Mouse (Mus musculus): ENCODE results near the gene Ier2. TPM values are rescaled to one million over a fixed set of nuclear protein-coding genes. Genes with fewer than 3 reads are reported as not detected.
"Not testable (repeated sequence)": the region's sequence is repeated elsewhere in the genome, so short reads cannot be mapped to it uniquely, and the experiment has no call there.

Ier2 gene
- polyA plus RNA-seq, 1 experiment from 2014 or later: 69.5 TPM

- WGBS: 73% methylated on average over 4 of the region's 4 CpGs
- no peak overlapping the region for H3K9ac ChIP-seq (ENCODE audit: low read length)
- H3K4me3 ChIP-seq (replicated peaks; ENCODE audit: low read length): no peak overlapping the region
- peaks cover 5% of the 10 kb centered on the region; the same call in 1 of the 2 replicates for H3K4me1 ChIP-seq (ENCODE audit: control insufficient read depth, insufficient read depth, low read length)
- no peaks in the 10 kb centered on the region for H3K27me3 ChIP-seq (ENCODE audit: control insufficient read depth, insufficient read depth, low read length)
- peaks cover 3% of the 10 kb centered on the region; the same call in 1 of the 2 replicates for H3K9me3 ChIP-seq (replicated peaks; ENCODE audit: control insufficient read depth, low read length)
- H3K4me2 ChIP-seq (ENCODE audit: low read depth, low read length): no peak overlapping the region
- H3K36me3 ChIP-seq (ENCODE audit: control insufficient read depth, insufficient read depth, low read length): no peaks in the 10 kb centered on the region
- no peak for ATAC-seq (ENCODE audit: insufficient read depth, low FRiP score)
- no peak overlapping the region for H3K27ac ChIP-seq (ENCODE audit: low read length)
Measured at GRCm38 (mm10) chr8:84630145-84630544, 32.5 kb downstream of the Ier2 start.

GRCm38 (mm10) chr8:84629586-84629985, 33.1 kb downstream of the Ier2 start:
- H3K9ac ChIP-seq (ENCODE audit: low read length): no peak overlapping the region
- no peak overlapping the region for H3K4me3 ChIP-seq (replicated peaks; ENCODE audit: low read length)
- no peak overlapping the region for H3K4me2 ChIP-seq (ENCODE audit: low read depth, low read length)
- no peak overlapping the region for H3K27ac ChIP-seq (ENCODE audit: low read length)
- no peak for ATAC-seq (ENCODE audit: insufficient read depth, low FRiP score)
- peaks cover 3% of the 10 kb centered on the region; the same call in 1 of the 2 replicates for H3K9me3 ChIP-seq (replicated peaks; ENCODE audit: control insufficient read depth, low read length)
- no peaks in the 10 kb centered on the region for H3K27me3 ChIP-seq (ENCODE audit: control insufficient read depth, insufficient read depth, low read length)
- H3K4me1 ChIP-seq (ENCODE audit: control insufficient read depth, insufficient read depth, low read length): no peaks in the 10 kb centered on the region
- H3K36me3 ChIP-seq (ENCODE audit: control insufficient read depth, insufficient read depth, low read length): no peaks in the 10 kb centered on the region
- 72% methylated on average over 11 of the region's 11 CpGs for WGBS

DNA sequence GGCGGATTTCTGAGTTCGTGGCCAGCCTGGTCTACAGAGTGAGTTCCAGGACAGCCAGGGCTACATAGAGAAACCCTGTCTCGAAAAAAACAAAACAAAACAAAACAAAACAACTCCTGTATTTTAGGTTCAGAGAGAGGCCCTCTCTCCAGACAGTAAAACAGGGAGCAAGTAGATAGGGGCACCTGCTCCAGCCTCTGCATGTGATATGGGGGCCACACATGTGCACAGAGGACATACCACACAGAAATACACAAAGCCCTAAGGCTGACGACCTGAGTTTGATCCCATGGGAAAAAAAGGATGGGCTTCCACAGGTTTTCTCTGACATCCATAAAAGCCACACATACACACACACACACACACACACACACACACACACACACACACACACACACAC, 39.2 kb downstream of the Ier2 start:
- H3K4me3 ChIP-seq (replicated peaks; ENCODE audit: low read length); H3K9me3 ChIP-seq (replicated peaks; ENCODE audit: control insufficient read depth, low read length); H3K27me3 ChIP-seq (ENCODE audit: control insufficient read depth, insufficient read depth, low read length); H3K9ac ChIP-seq (ENCODE audit: low read length); H3K4me2 ChIP-seq (ENCODE audit: low read depth, low read length); H3K36me3 ChIP-seq (ENCODE audit: control insufficient read depth, insufficient read depth, low read length); ATAC-seq (ENCODE audit: insufficient read depth, low FRiP score); H3K27ac ChIP-seq (ENCODE audit: low read length); H3K4me1 ChIP-seq (ENCODE audit: control insufficient read depth, insufficient read depth, low read length): not testable (repeated sequence)
- WGBS: 71% methylated on average over 4 of the region's 4 CpGs

DNA sequence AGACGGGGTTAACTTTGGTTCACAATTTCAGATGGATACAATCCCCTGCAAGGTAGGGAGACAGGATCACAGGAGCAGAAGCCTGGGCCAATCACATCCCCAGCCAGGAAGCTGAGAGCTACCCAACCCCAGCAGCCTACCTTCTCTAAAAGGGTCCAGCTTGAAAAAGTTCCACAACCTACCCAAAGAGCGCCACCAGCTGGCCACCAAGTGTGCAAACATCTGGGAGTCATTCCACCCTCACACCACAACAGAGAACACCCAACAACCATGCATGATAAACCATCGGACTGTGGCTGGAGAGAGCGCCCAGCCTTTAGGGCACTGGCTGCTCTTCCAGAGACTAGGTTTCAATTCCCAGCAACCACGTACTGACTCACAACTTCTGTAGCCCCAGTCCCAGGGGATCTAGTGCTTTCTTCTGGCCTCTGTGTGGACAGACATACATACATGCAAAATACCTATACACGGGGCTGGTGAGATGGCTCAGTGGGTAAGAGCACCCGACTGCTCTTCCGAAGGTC, 41.5 kb downstream of the Ier2 start:
- H3K27me3 ChIP-seq (ENCODE audit: control insufficient read depth, insufficient read depth, low read length): no peaks in the 10 kb centered on the region
- no peaks in the 10 kb centered on the region for H3K4me1 ChIP-seq (ENCODE audit: control insufficient read depth, insufficient read depth, low read length)
- no peak overlapping the region for H3K9ac ChIP-seq (ENCODE audit: low read length)
- H3K9me3 ChIP-seq (replicated peaks; ENCODE audit: control insufficient read depth, low read length): no peaks in the 10 kb centered on the region
- H3K4me3 ChIP-seq (replicated peaks; ENCODE audit: low read length): no peak overlapping the region
- no peak for ATAC-seq (ENCODE audit: insufficient read depth, low FRiP score)
- H3K27ac ChIP-seq (ENCODE audit: low read length): no peak overlapping the region
- H3K36me3 ChIP-seq (ENCODE audit: control insufficient read depth, insufficient read depth, low read length): no peaks in the 10 kb centered on the region
- WGBS: 77% methylated on average over 8 of the region's 8 CpGs
- no peak overlapping the region for H3K4me2 ChIP-seq (ENCODE audit: low read depth, low read length)

GRCm38 (mm10) chr8:84617005-84617404, 45.6 kb downstream of the Ier2 start:
- Histone ChIP-seq H3K4me1 (ENCODE audit: control insufficient read depth, insufficient read depth, low read length) (no peaks in the 10 kb centered on the region), H3K36me3 (ENCODE audit: control insufficient read depth, insufficient read depth, low read length) (no peaks in the 10 kb centered on the region), H3K9me3 (replicated peaks; ENCODE audit: control insufficient read depth, low read length) (no peaks in the 10 kb centered on the region), H3K27me3 (ENCODE audit: control insufficient read depth, insufficient read depth, low read length) (no peaks in the 10 kb centered on the region), H3K4me3 (replicated peaks; ENCODE audit: low read length) (no peak overlapping the region), H3K9ac (ENCODE audit: low read length) (no peak overlapping the region), H3K27ac (ENCODE audit: low read length) (no peak overlapping the region), H3K4me2 (ENCODE audit: low read depth, low read length) (no peak overlapping the region)
- 46% methylated on average over 22 of the region's 22 CpGs for WGBS
- no peak for ATAC-seq (ENCODE audit: insufficient read depth, low FRiP score)

GRCm38 (mm10) chr8:84615666-84616485, 46.8 kb downstream of the Ier2 start:
- Histone ChIP-seq H3K9ac (ENCODE audit: low read length) (no peak overlapping the region), H3K27me3 (ENCODE audit: control insufficient read depth, insufficient read depth, low read length) (no peaks in the 10 kb centered on the region), H3K4me3 (replicated peaks; ENCODE audit: low read length) (no peak overlapping the region), H3K4me1 (ENCODE audit: control insufficient read depth, insufficient read depth, low read length) (no peaks in the 10 kb centered on the region), H3K9me3 (replicated peaks; ENCODE audit: control insufficient read depth, low read length) (no peaks in the 10 kb centered on the region), H3K36me3 (ENCODE audit: control insufficient read depth, insufficient read depth, low read length) (no peaks in the 10 kb centered on the region), H3K27ac (ENCODE audit: low read length) (no peak overlapping the region), H3K4me2 (ENCODE audit: low read depth, low read length) (no peak overlapping the region)
- WGBS: 42% methylated on average over 22 of the region's 22 CpGs
- ATAC-seq (ENCODE audit: insufficient read depth, low FRiP score): no peak; the same call in 1 of the 2 replicates

GRCm38 (mm10) chr8:84614512-84615223, 48.0 kb downstream of the Ier2 start:
- H3K4me1 ChIP-seq (ENCODE audit: control insufficient read depth, insufficient read depth, low read length): no peaks in the 10 kb centered on the region
- H3K27ac ChIP-seq (ENCODE audit: low read length): no peak overlapping the region
- H3K9me3 ChIP-seq (replicated peaks; ENCODE audit: control insufficient read depth, low read length): no peaks in the 10 kb centered on the region
- WGBS: 39% methylated on average over 16 of the region's 16 CpGs
- no peaks in the 10 kb centered on the region for H3K36me3 ChIP-seq (ENCODE audit: control insufficient read depth, insufficient read depth, low read length)
- no peaks in the 10 kb centered on the region for H3K27me3 ChIP-seq (ENCODE audit: control insufficient read depth, insufficient read depth, low read length)
- no peak overlapping the region for H3K4me3 ChIP-seq (replicated peaks; ENCODE audit: low read length)
- ATAC-seq (ENCODE audit: insufficient read depth, low FRiP score): no peak
- no peak overlapping the region for H3K4me2 ChIP-seq (ENCODE audit: low read depth, low read length)
- H3K9ac ChIP-seq (ENCODE audit: low read length): no peak overlapping the region

Data from stomach, embryonic 16.5 days (tissue).